Mouse (Mus musculus): ENCODE measurements around the gene Ahdc1. TPM values are rescaled to one million over a fixed set of nuclear protein-coding genes. Genes with fewer than 3 reads are reported as not detected.
A peak's percentile ranks its signal among the peaks of the same experiment; 100 is the strongest.

Gene Ahdc1
- 10 to 100 TPM; 54.0 to 63.0 TPM for total RNA-seq (2021)

- intact Hi-C loops (cut with DNase I), result loop anchor here (1.0 to 5.0 kb wide), 3 partner anchors 80 to 190 kb away; partner anchors contain the start of gene Wasf2
- peak; percentile 94 to 95 for DNase-seq
These were observed at the start of gene Ahdc1 for GRCm38 (mm10) chr4:133011028-133011820. Gene Ahdc1 (plus strand): TSS chr4:133011260.

- intact Hi-C loops (cut with DNase I), result no loop called here
- no peak for DNase-seq
These were observed 49.2 kb upstream of the Ahdc1 start for GRCm38 (mm10) chr4:132961866-132962265.

GRCm38 (mm10) chr4:132962628-132963027 is 48.4 kb upstream of the Ahdc1 start:
- no peak for DNase-seq
- intact Hi-C loops (cut with DNase I), result no loop called here

GRCm38 (mm10) chr4:132963436-132963835 is 47.6 kb upstream of the Ahdc1 start:
- intact Hi-C loops (cut with DNase I), result no loop called here
- no peak for DNase-seq

- intact Hi-C loops (cut with DNase I), result no loop called here
- DNase-seq, result no peak
These were observed 47.0 kb upstream of the Ahdc1 start for GRCm38 (mm10) chr4:132964064-132964463.

- no peak for DNase-seq
- intact Hi-C loops (cut with DNase I), result no loop called here
These were observed 46.6 kb upstream of the Ahdc1 start for GRCm38 (mm10) chr4:132964473-132964872.

- intact Hi-C loops (cut with DNase I), result no loop called here
- no peak for DNase-seq
These were observed 42.7 kb upstream of the Ahdc1 start for GRCm38 (mm10) chr4:132968105-132968938.

- DNase-seq, result no peak
- intact Hi-C loops (cut with DNase I), result no loop called here
These were observed 39.5 kb upstream of the Ahdc1 start for GRCm38 (mm10) chr4:132971601-132972000.

GRCm38 (mm10) chr4:132972101-132972500 is 39.0 kb upstream of the Ahdc1 start:
- no peak for DNase-seq
- intact Hi-C loops (cut with DNase I), result no loop called here

- no peak for DNase-seq
- intact Hi-C loops (cut with DNase I), result no loop called here
These were observed 38.5 kb upstream of the Ahdc1 start for GRCm38 (mm10) chr4:132972556-132972955.

- intact Hi-C loops (cut with DNase I), result no loop called here
- DNase-seq, result no peak
These were observed 37.9 kb upstream of the Ahdc1 start for GRCm38 (mm10) chr4:132973186-132973585.

GRCm38 (mm10) chr4:132973814-132974398 is 37.2 kb upstream of the Ahdc1 start, which contains the start of gene Fgr:
Gene Fgr (plus strand): TSS chr4:132974095.
- no peak for DNase-seq
- intact Hi-C loops (cut with DNase I), result no loop called here

GRCm38 (mm10) chr4:132974904-132975303 is 36.2 kb upstream of the Ahdc1 start:
- intact Hi-C loops (cut with DNase I), result no loop called here
- peak; percentile 73 to 78 for DNase-seq

GRCm38 (mm10) chr4:132975791-132976190 is 35.3 kb upstream of the Ahdc1 start:
- no peak for DNase-seq
- intact Hi-C loops (cut with DNase I), result no loop called here

GRCm38 (mm10) chr4:132976729-132977128 is 34.3 kb upstream of the Ahdc1 start:
- intact Hi-C loops (cut with DNase I), result no loop called here
- DNase-seq, result no peak

- intact Hi-C loops (cut with DNase I), result no loop called here
- DNase-seq, result no peak
These were observed 33.5 kb upstream of the Ahdc1 start for GRCm38 (mm10) chr4:132977597-132977996.

GRCm38 (mm10) chr4:132979186-132979585 is 31.9 kb upstream of the Ahdc1 start:
- no peak for DNase-seq
- intact Hi-C loops (cut with DNase I), result no loop called here

GRCm38 (mm10) chr4:132981621-132982020 is 29.4 kb upstream of the Ahdc1 start:
- intact Hi-C loops (cut with DNase I), result no loop called here
- no peak for DNase-seq

- intact Hi-C loops (cut with DNase I), result no loop called here
- no peak for DNase-seq
These were observed 28.1 kb upstream of the Ahdc1 start for GRCm38 (mm10) chr4:132982999-132983398.

- no peak for DNase-seq
These were observed 27.2 kb upstream of the Ahdc1 start for GRCm38 (mm10) chr4:132983664-132984512.

More at GRCm38 (mm10) chr4:132983664-132984512, 27.2 kb upstream of the Ahdc1 start:
- intact Hi-C loops (cut with DNase I), result no loop called here

Measured in heart, postnatal 10 days (tissue).